Mouse (Mus musculus): Measurements from ENCODE around the gene Srsf3. TPM values are rescaled to one million over a fixed set of nuclear protein-coding genes. Genes with fewer than 3 reads are reported as not detected.

The Srsf3 gene
- polyA plus RNA-seq, 1 experiment from 2014 or later, result 518 TPM

DNA sequence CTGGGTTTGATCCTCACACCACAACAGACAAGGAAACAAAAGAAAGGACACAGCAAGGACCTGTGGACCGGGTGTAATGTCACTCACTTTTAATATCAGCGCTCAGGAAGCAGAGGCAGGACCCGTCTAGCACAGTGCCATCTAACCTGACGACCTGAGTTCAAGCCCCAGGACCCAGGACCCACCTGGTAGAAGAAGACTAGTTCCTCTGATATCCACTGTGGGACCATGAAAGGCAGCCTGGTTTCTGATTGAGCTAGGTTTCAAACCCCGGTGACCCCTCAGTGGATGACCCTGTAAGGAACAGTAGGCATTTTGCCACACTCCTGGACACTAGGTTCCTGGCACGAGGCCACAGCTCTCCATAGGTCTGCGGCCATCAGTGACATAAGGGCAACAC lies 52.2 kb downstream of the Srsf3 start:
- Histone ChIP-seq H3K27ac (no peak overlapping the region), H3K9ac (no peak overlapping the region)
- 86% methylated on average over 7 of the region's 7 CpGs for WGBS

DNA sequence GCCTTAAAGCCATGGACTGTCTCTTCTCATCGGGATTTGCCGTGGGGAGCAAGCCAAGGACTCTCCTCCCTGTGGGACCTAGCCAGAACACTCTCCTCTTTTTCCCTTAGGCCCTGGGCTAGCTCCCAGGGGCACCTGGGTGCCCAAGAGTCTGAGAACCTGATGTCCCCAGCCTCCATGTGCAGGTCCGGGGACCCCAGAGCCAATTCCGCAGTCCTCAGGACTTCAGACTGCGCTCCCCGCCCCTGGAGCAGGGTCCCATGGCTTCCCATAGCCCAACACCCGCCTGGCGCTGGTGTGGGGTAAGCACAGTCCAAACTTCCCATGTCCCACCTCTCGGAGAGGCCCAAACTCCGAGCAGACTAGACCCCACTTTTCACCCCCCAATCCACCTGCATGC lies 52.8 kb downstream of the Srsf3 start:
- H3K27ac ChIP-seq, result no peak overlapping the region
- H3K9me3 ChIP-seq, result no peaks in the 10 kb centered on the region
- no peak for ATAC-seq (ENCODE audit: insufficient read depth, low FRiP score, low read depth)
- no peak overlapping the region for H3K4me2 ChIP-seq
- peaks cover 19% of the 10 kb centered on the region for H3K4me1 ChIP-seq
- no peak overlapping the region for H3K9ac ChIP-seq
- no peak overlapping the region for H3K4me3 ChIP-seq (replicated peaks)
- peaks cover 5% of the 10 kb centered on the region; the same call in 1 of the 2 replicates for H3K27me3 ChIP-seq (replicated peaks)
- 79% methylated on average over 10 of the region's 10 CpGs for whole genome bisulfite sequencing
- peaks cover 3% of the 10 kb centered on the region; the same call in 1 of the 2 replicates for H3K36me3 ChIP-seq

More for the DNA sequence above, 52.2 kb downstream of the Srsf3 start:
- ATAC-seq (ENCODE audit: insufficient read depth, low FRiP score, low read depth), result no peak
- Histone ChIP-seq H3K36me3 (peaks cover 3% of the 10 kb centered on the region; the same call in 1 of the 2 replicates), H3K27me3 (replicated peaks) (peaks cover 5% of the 10 kb centered on the region; the same call in 1 of the 2 replicates), H3K4me3 (replicated peaks) (no peak overlapping the region), H3K4me2 (no peak overlapping the region), H3K9me3 (no peaks in the 10 kb centered on the region), H3K4me1 (peaks cover 19% of the 10 kb centered on the region)

DNA sequence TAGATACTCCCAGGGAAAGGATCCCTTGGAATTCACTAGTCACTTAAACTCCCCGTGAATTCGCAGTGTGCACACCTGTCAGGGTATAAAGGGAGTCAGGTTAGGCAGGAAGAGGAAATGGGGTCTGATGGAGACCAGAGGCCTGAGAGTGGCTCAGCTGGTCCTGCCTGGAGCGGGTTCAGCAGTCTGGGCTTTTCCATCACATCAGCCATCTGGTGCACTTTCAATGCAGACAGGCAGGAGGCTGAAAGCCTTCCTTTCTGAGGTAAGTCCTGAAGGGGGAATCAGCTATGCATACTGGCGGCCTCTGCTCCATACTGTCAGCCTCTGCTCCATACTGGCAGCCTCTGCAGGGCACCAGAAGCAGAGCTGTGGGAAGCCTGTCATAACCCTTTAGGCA lies 54.5 kb downstream of the Srsf3 start:
- no peak for ATAC-seq (ENCODE audit: insufficient read depth, low FRiP score, low read depth)
- WGBS, result 59% methylated on average over 4 of the region's 4 CpGs
- no peaks in the 10 kb centered on the region for H3K27me3 ChIP-seq (replicated peaks)
- H3K4me2 ChIP-seq, result no peak overlapping the region
- H3K4me3 ChIP-seq (replicated peaks), result no peak overlapping the region
- peaks cover 3% of the 10 kb centered on the region; the same call in 1 of the 2 replicates for H3K36me3 ChIP-seq
- no peak overlapping the region for H3K9ac ChIP-seq
- H3K4me1 ChIP-seq, result peaks cover 9% of the 10 kb centered on the region
- no peaks in the 10 kb centered on the region for H3K9me3 ChIP-seq
- no peak overlapping the region for H3K27ac ChIP-seq

DNA sequence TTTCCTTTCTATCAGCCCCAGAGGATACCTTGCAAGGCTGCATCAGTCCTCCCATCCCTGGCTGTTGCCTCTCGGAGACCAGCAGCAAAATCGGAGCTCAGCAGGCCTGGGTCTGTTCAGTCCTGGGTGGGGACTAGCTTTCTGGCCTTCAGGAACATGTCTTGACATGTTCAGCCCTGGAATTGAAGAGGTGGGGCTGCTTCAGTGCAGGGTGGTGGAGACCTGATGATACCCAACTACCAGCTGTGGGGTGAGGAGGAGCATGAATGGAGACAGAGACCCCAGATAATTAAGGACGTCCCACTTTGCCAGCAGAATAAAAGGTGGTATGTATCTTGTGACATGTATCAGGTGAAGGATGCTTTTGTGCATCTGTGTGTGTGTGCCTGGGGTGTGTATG lies 58.3 kb downstream of the Srsf3 start, which contains the start of gene Cdkn1a:
Gene Cdkn1a (plus strand): TSS at position 201 of the 400 bp plus-strand sequence.
- peaks cover 8% of the 10 kb centered on the region for H3K27me3 ChIP-seq (replicated peaks)
- H3K9ac ChIP-seq, result no peak within 1 kb of the TSS
- no peak within 1 kb of the TSS for H3K27ac ChIP-seq
- ATAC-seq (ENCODE audit: insufficient read depth, low FRiP score, low read depth), result no peak
- H3K4me3 ChIP-seq (replicated peaks), result no peak within 1 kb of the TSS
- WGBS, result 74% methylated on average over 3 of the region's 3 CpGs
- H3K36me3 ChIP-seq, result no peaks in the 10 kb centered on the region
- H3K9me3 ChIP-seq, result no peaks in the 10 kb centered on the region
- peaks cover 21% of the 10 kb centered on the region for H3K4me1 ChIP-seq
- H3K4me2 ChIP-seq, result 0 out of 2 replicates have a peak within 1 kb of the TSS, but pooled peaks have one; percentile 9

DNA sequence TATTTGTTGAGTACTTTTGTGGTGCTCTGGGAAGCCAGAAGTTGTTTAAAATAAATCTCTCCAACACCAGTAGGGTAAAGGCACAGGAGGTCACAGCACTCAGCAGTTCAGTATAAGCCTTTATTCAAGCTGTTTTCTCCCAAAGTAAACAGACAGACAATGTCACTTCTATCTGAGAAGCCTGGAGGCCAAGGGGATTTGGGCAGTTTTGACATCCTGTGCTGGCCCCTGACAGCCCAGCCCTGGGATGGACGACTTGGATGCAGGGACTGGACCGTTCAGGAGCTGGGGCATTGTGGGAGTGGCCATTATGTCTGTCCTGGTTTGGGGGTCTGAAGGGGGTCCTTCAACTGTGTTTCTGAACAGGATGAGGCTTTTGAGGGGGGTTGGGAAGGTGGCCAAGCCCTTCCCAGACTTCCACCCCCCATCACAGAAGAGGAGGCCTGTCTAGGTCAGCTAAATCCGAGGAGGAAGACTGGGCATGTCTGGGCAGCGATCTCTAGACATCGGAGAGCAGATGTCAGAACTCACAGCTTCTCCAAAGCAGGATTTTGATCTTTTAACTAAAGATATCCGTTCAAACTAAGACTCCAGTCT lies 59.0 kb downstream of the Srsf3 start:
- Histone ChIP-seq H3K4me1 (peaks cover 21% of the 10 kb centered on the region), H3K9ac (no peak overlapping the region), H3K4me2 (0 out of 2 replicates have a peak overlapping the region, but pooled peaks have one; percentile 9), H3K9me3 (no peaks in the 10 kb centered on the region), H3K27me3 (replicated peaks) (peaks cover 8% of the 10 kb centered on the region), H3K27ac (no peak overlapping the region), H3K4me3 (replicated peaks) (no peak overlapping the region), H3K36me3 (no peaks in the 10 kb centered on the region)
- 30% methylated on average over 6 of the region's 6 CpGs for WGBS
- ATAC-seq (ENCODE audit: insufficient read depth, low FRiP score, low read depth), result no peak

DNA sequence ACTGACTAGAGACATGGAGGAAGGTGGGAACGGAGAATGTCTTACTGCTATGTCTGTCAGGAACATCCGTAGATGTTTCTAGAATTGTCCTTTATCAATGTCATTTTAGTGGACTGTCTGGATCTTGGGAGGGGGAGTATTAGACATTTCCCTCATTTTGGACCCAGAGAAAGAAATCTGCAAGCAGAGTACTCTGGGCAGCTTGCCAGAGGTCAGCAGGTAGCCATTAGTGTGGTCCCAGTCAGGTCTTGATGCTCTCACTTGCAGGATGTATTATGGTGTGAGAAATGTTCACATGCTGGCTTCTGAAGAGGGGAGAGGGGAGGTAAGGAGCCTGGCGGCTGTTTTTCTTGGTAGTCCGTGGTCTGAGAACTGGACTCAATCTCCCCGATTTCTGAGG lies 60.1 kb downstream of the Srsf3 start:
- WGBS, result 49% methylated on average over 5 of the region's 5 CpGs
- Histone ChIP-seq H3K4me3 (replicated peaks) (no peak overlapping the region), H3K27me3 (replicated peaks) (peaks cover 8% of the 10 kb centered on the region), H3K4me2 (no peak overlapping the region), H3K36me3 (no peaks in the 10 kb centered on the region), H3K27ac (no peak overlapping the region), H3K9me3 (no peaks in the 10 kb centered on the region), H3K9ac (no peak overlapping the region), H3K4me1 (peaks cover 28% of the 10 kb centered on the region)
- ATAC-seq (ENCODE audit: insufficient read depth, low FRiP score, low read depth), result no peak

Other genes starting within 250 kb of the Srsf3 start
- gene Brpf3, start 231.5 kb upstream of the Srsf3 start, polyA plus RNA-seq (2015; fragmentation: Nextera tagmentation; extraction: Ambion mirVana), result 14.5 and 15.1 TPM in 2 replicates
- 0.32 and 0.50 TPM in 2 replicates for gene Pnpla1, start 174.2 kb upstream of the Srsf3 start, polyA plus RNA-seq (2015; fragmentation: Nextera tagmentation; extraction: Ambion mirVana)
- gene 4930539E08Rik, start 117.3 kb upstream of the Srsf3 start, polyA plus RNA-seq (2015; fragmentation: Nextera tagmentation; extraction: Ambion mirVana), result 0.71 and 0.81 TPM in 2 replicates
- 0.17 TPM in 1 of 2 replicates, not detected in the other for gene Pxt1, start 88.8 kb upstream of the Srsf3 start, polyA plus RNA-seq (2015; fragmentation: Nextera tagmentation; extraction: Ambion mirVana)
- gene Kctd20, start 80.7 kb upstream of the Srsf3 start, polyA plus RNA-seq (2015; fragmentation: Nextera tagmentation; extraction: Ambion mirVana), result 68.4 and 74.9 TPM in 2 replicates
- 98.3 and 106 TPM in 2 replicates for gene Stk38, start 24.6 kb upstream of the Srsf3 start, polyA plus RNA-seq (2015; fragmentation: Nextera tagmentation; extraction: Ambion mirVana)
- 89.7 and 102 TPM in 2 replicates for gene Cdkn1a, start 58.3 kb downstream of the Srsf3 start, polyA plus RNA-seq (2015; fragmentation: Nextera tagmentation; extraction: Ambion mirVana)
- gene Rab44, start 81.5 kb downstream of the Srsf3 start, polyA plus RNA-seq (2015; fragmentation: Nextera tagmentation; extraction: Ambion mirVana), result 1.5 and 2.3 TPM in 2 replicates
- gene Cpne5, start 205.5 kb downstream of the Srsf3 start, polyA plus RNA-seq (2015; fragmentation: Nextera tagmentation; extraction: Ambion mirVana), result 9.2 and 10.3 TPM in 2 replicates
- gene Ppil1, start 231.6 kb downstream of the Srsf3 start, polyA plus RNA-seq (2015; fragmentation: Nextera tagmentation; extraction: Ambion mirVana), result 148 and 150 TPM in 2 replicates
- 81.6 and 87.1 TPM in 2 replicates for gene BC004004, start 236.2 kb downstream of the Srsf3 start, polyA plus RNA-seq (2015; fragmentation: Nextera tagmentation; extraction: Ambion mirVana)

Data from stomach, embryonic 15.5 days (tissue).